Comparison of ENCODE assay signal across 16 mouse cellular contexts in the genomic region with DNA sequence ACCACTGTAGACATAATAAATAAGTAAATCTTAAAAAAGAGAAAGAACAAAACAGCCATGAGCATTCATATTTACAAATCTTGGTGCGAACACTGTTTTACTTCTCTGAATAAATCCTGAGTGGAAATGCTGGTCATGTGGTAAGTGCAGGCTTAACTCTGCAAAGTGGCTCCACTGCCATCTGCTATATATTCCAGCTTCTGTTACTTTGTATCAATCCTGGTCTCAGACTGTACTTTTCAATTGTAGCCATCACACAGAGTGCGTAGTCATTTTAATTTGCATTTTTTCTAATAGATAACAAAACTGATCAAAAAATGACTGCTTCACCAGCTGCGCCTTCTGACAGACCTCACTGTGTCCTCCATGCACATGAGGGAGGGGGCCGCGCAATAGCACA.
DNase-seq lines count a peak whose midpoint lies in the region.
"Had no signal": no experiment of that assay in that cellular context is flagged by ENCODE, and none has a peak within 500 bp of the region (broad histone marks: within the 10 kb centered on the region; RNA-seq: fewer than 3 reads in every experiment).

No protein-coding gene starts in this region.

- peak; percentile 46 for DNase-seq in layer of hippocampus, adult 11-12 months (ENCODE audit: low spot score)
- no peak for DNase-seq in layer of hippocampus, postnatal 36 days
- DNase-seq in layer of hippocampus, adult 9-11 months, result peak; percentile 60
- no peak for DNase-seq in layer of hippocampus, adult 8-10 months (ENCODE audit: low spot score in 2 of 2)
- DNase-seq in testis, postnatal 10 days (ENCODE audit: low spot score), result peak; percentile 33
- no peak for DNase-seq in testis, postnatal 14 days (ENCODE audit: low spot score)
- DNase-seq: adrenal gland, adult 2 months; adrenal gland, postnatal 10 days; adrenal gland, postnatal 25 days; cerebellum, adult 11 months; cerebellum, adult 18-20 months; cerebellum, adult 8-10 months; cerebellum, adult 9-11 months; cerebellum, postnatal 14 days; cerebellum, postnatal 36 days; embryo, embryonic 11 days had no signal

Comparison
In these comparisons a context has a peak if more than half of its experiments do, and no peak if none do; other contexts are left out.
1. DNase-seq: peak in layer of hippocampus, adult 11-12 months (single experiment), layer of hippocampus, adult 9-11 months (single experiment) and testis, postnatal 10 days (single experiment); none in layer of hippocampus, postnatal 36 days (0 of 2), layer of hippocampus, adult 8-10 months (0 of 2) and testis, postnatal 14 days (single experiment).